Mouse (Mus musculus) kidney, postnatal 14 days (tissue): ENCODE measurements around the gene Rab34.

Experiments
- DNase-seq: peaks from one replicate; pipeline ENCODE4 v3.0.0; 2022; ENCODE audit warnings: mixed read lengths

The Rab34 gene

GRCm38 (mm10) chr11:78223586-78223985 is 35.4 kb downstream of the Rab34 start:
- DNase-seq, result no peak

- DNase-seq, result no peak
These were observed 43.3 kb downstream of the Rab34 start for GRCm38 (mm10) chr11:78231518-78231917.

- DNase-seq, result no peak
These were observed 52.1 kb downstream of the Rab34 start for GRCm38 (mm10) chr11:78240193-78240857.
